Mouse (Mus musculus): ENCODE measurements around the gene Itga3. TPM values are rescaled to one million over a fixed set of nuclear protein-coding genes. Genes with fewer than 3 reads are reported as not detected.
"Not testable (repeated sequence)": the region's sequence is repeated elsewhere in the genome, so short reads cannot be mapped to it uniquely, and the experiment has no call there.

The Itga3 gene
- polyA plus RNA-seq, 1 experiment from 2014 or later: 20.3 TPM

- H3K9ac ChIP-seq (replicated peaks): no peak overlapping the region
- peaks cover 11% of the 10 kb centered on the region for H3K4me1 ChIP-seq
- H3K4me2 ChIP-seq: no peak overlapping the region
- H3K36me3 ChIP-seq: peaks cover 64% of the 10 kb centered on the region
- peak overlapping the region; percentile 60 for H3K27ac ChIP-seq (replicated peaks)
- no peaks in the 10 kb centered on the region for H3K9me3 ChIP-seq (replicated peaks)
- WGBS: 69% methylated on average over 29 of the region's 29 CpGs
- ATAC-seq (ENCODE audit: low FRiP score): no peak
- H3K27me3 ChIP-seq (replicated peaks): no peaks in the 10 kb centered on the region
- no peak overlapping the region for H3K4me3 ChIP-seq (replicated peaks)
Observed at GRCm38 (mm10) chr11:95024439-95025184, 52.0 kb downstream of the Itga3 start.

GRCm38 (mm10) chr11:95023481-95023880 lies 53.1 kb downstream of the Itga3 start:
- H3K27ac ChIP-seq (replicated peaks): no peak overlapping the region
- peaks cover 14% of the 10 kb centered on the region for H3K4me1 ChIP-seq
- no peak overlapping the region for H3K4me3 ChIP-seq (replicated peaks)
- H3K9me3 ChIP-seq (replicated peaks): no peaks in the 10 kb centered on the region
- 97% methylated on average over 9 of the region's 9 CpGs for WGBS
- H3K9ac ChIP-seq (replicated peaks): no peak overlapping the region
- H3K4me2 ChIP-seq: no peak overlapping the region
- H3K27me3 ChIP-seq (replicated peaks): no peaks in the 10 kb centered on the region
- peaks cover 69% of the 10 kb centered on the region for H3K36me3 ChIP-seq
- ATAC-seq (ENCODE audit: low FRiP score): no peak

GRCm38 (mm10) chr11:95022237-95022992 lies 54.2 kb downstream of the Itga3 start:
- no peak overlapping the region for H3K4me3 ChIP-seq (replicated peaks)
- no peak for ATAC-seq (ENCODE audit: low FRiP score)
- H3K27ac ChIP-seq (replicated peaks): no peak overlapping the region
- peaks cover 71% of the 10 kb centered on the region for H3K36me3 ChIP-seq
- peaks cover 9% of the 10 kb centered on the region for H3K4me1 ChIP-seq
- 81% methylated on average over 10 of the region's 10 CpGs for WGBS
- no peaks in the 10 kb centered on the region for H3K9me3 ChIP-seq (replicated peaks)
- H3K27me3 ChIP-seq (replicated peaks): no peaks in the 10 kb centered on the region
- H3K9ac ChIP-seq (replicated peaks): no peak overlapping the region
- H3K4me2 ChIP-seq: no peak overlapping the region

GRCm38 (mm10) chr11:95015484-95015883 lies 61.1 kb downstream of the Itga3 start:
- 57% methylated on average over 3 of the region's 3 CpGs for WGBS
- peaks cover 56% of the 10 kb centered on the region for H3K4me1 ChIP-seq
- ATAC-seq (ENCODE audit: low FRiP score): no peak
- no peak overlapping the region for H3K4me3 ChIP-seq (replicated peaks)
- peaks cover 51% of the 10 kb centered on the region for H3K36me3 ChIP-seq
- H3K9me3 ChIP-seq (replicated peaks): no peaks in the 10 kb centered on the region
- H3K27ac ChIP-seq (replicated peaks): no peak overlapping the region
- no peak overlapping the region for H3K4me2 ChIP-seq
- H3K9ac ChIP-seq (replicated peaks): no peak overlapping the region
- H3K27me3 ChIP-seq (replicated peaks): no peaks in the 10 kb centered on the region

GRCm38 (mm10) chr11:95012487-95012886 lies 64.1 kb downstream of the Itga3 start:
- Histone ChIP-seq H3K4me3 (replicated peaks) (peak overlapping the region; percentile 96), H3K27ac (replicated peaks) (no peak overlapping the region), H3K9ac (replicated peaks) (peak overlapping the region; percentile 96), H3K4me1 (peaks cover 67% of the 10 kb centered on the region), H3K27me3 (replicated peaks) (no peaks in the 10 kb centered on the region), H3K36me3 (peaks cover 34% of the 10 kb centered on the region), H3K9me3 (replicated peaks) (no peaks in the 10 kb centered on the region), H3K4me2 (peak overlapping the region; percentile 82)
- no peak for ATAC-seq (ENCODE audit: low FRiP score)
- 31% methylated on average over 3 of the region's 3 CpGs for WGBS

- H3K4me1 ChIP-seq: peaks cover 67% of the 10 kb centered on the region
- H3K9me3 ChIP-seq (replicated peaks): no peaks in the 10 kb centered on the region
- peaks cover 32% of the 10 kb centered on the region for H3K36me3 ChIP-seq
- no peak for ATAC-seq (ENCODE audit: low FRiP score)
- WGBS: 54% methylated on average over 3 of the region's 3 CpGs
- H3K4me2 ChIP-seq: peak overlapping the region; percentile 82
- 0 out of 2 replicates have a peak overlapping the region, but pooled peaks have one; percentile 29 for H3K27ac ChIP-seq (replicated peaks)
- H3K4me3 ChIP-seq (replicated peaks): peak overlapping the region; percentile 96
- no peaks in the 10 kb centered on the region for H3K27me3 ChIP-seq (replicated peaks)
- H3K9ac ChIP-seq (replicated peaks): peak overlapping the region; percentile 96
Observed at GRCm38 (mm10) chr11:95012075-95012474, 64.5 kb downstream of the Itga3 start.

- no peaks in the 10 kb centered on the region for H3K9me3 ChIP-seq (replicated peaks)
- peak overlapping the region; percentile 82 for H3K4me2 ChIP-seq
- peak overlapping the region; percentile 96 for H3K4me3 ChIP-seq (replicated peaks)
- H3K9ac ChIP-seq (replicated peaks): peak overlapping the region; percentile 96
- peak overlapping the region; percentile 29; the same call in 1 of the 2 replicates for H3K27ac ChIP-seq (replicated peaks)
- H3K27me3 ChIP-seq (replicated peaks): no peaks in the 10 kb centered on the region
- H3K4me1 ChIP-seq: peaks cover 73% of the 10 kb centered on the region
- H3K36me3 ChIP-seq: peaks cover 25% of the 10 kb centered on the region
- no peak for ATAC-seq (ENCODE audit: low FRiP score)
- 30% methylated on average over 1 of the region's 1 CpGs for WGBS
Observed at GRCm38 (mm10) chr11:95011416-95011815, 65.2 kb downstream of the Itga3 start.

GRCm38 (mm10) chr11:95010841-95011403 lies 65.7 kb downstream of the Itga3 start:
- Histone ChIP-seq H3K4me3 (replicated peaks) (peak overlapping the region; percentile 96), H3K4me1 (peaks cover 76% of the 10 kb centered on the region), H3K4me2 (peak overlapping the region; percentile 82), H3K36me3 (peaks cover 20% of the 10 kb centered on the region), H3K27ac (replicated peaks) (peak overlapping the region; percentile 97; the same call in 1 of the 2 replicates), H3K9ac (replicated peaks) (peak overlapping the region; percentile 96)
- H3K27me3 ChIP-seq (replicated peaks); ATAC-seq (ENCODE audit: low FRiP score); H3K9me3 ChIP-seq (replicated peaks): not testable (repeated sequence)
- WGBS: 5% methylated on average over 4 of the region's 4 CpGs

GRCm38 (mm10) chr11:95010141-95010739 lies 66.4 kb downstream of the Itga3 start:
- H3K4me3 ChIP-seq (replicated peaks): peak overlapping the region; percentile 96
- ATAC-seq (ENCODE audit: low FRiP score): peak; percentile 62
- WGBS: 2% methylated on average over 35 of the region's 40 CpGs
- no peaks in the 10 kb centered on the region for H3K27me3 ChIP-seq (replicated peaks)
- H3K4me2 ChIP-seq: peak overlapping the region; percentile 82
- H3K27ac ChIP-seq (replicated peaks): peak overlapping the region; percentile 97
- H3K9ac ChIP-seq (replicated peaks): peak overlapping the region; percentile 96
- peaks cover 20% of the 10 kb centered on the region for H3K36me3 ChIP-seq
- H3K4me1 ChIP-seq: peaks cover 74% of the 10 kb centered on the region
- no peaks in the 10 kb centered on the region for H3K9me3 ChIP-seq (replicated peaks)

GRCm38 (mm10) chr11:95009629-95010014 lies 67.0 kb downstream of the Itga3 start, which contains the start of gene Samd14:
Gene Samd14, plus strand, starts transcription at chr11:95009879.
- Histone ChIP-seq H3K4me3 (replicated peaks) (peak within 1 kb of the TSS; percentile 96), H3K36me3 (peaks cover 20% of the 10 kb centered on the region), H3K4me1 (peaks cover 69% of the 10 kb centered on the region), H3K9me3 (replicated peaks) (no peaks in the 10 kb centered on the region), H3K4me2 (peak within 1 kb of the TSS; percentile 82), H3K27ac (replicated peaks) (peak within 1 kb of the TSS; percentile 97), H3K9ac (replicated peaks) (peak within 1 kb of the TSS; percentile 96), H3K27me3 (replicated peaks) (no peaks in the 10 kb centered on the region)
- ATAC-seq (ENCODE audit: low FRiP score): peak; percentile 79
- 0% methylated on average over 32 of the region's 32 CpGs for WGBS
